Mouse (Mus musculus) kidney, postnatal 0 days (tissue): ENCODE measurements around the gene Grm1. TPM values are rescaled to one million over a fixed set of nuclear protein-coding genes. Genes with fewer than 3 reads are reported as not detected.

Source experiments
- ATAC-seq: fragments of 200-750 bp; cut with Nextera tagmentation; replicated peaks from 2 replicates; pipeline ENCODE4 v1.8.0; 2017; ENCODE audit warnings: low read depth, moderate number of reproducible peaks, moderate TSS enrichment, moderate library complexity; ENCODE audit not compliant: low FRiP score
- DNase-seq: peaks from one replicate; pipeline ENCODE4 v3.0.0-alpha.2; 2016; ENCODE audit warnings: low spot score
- H3K27ac ChIP-seq: fragments of 300-500 bp; sonication (generic); 2 replicates; pipeline ENCODE4 v1.5.1; 2014; ENCODE audit warnings: mild to moderate bottlenecking
- H3K27me3 ChIP-seq: fragments of 300-500 bp; sonication (generic); 2 replicates; pipeline ENCODE4 v1.6.1; 2014; ENCODE audit warnings: low read length, mixed read lengths; ENCODE audit not compliant: insufficient read depth
- H3K36me3 ChIP-seq: fragments of 300-500 bp; sonication (generic); 2 replicates; pipeline ENCODE4 v1.6.1; 2014; ENCODE audit warnings: low read length, mixed read lengths; ENCODE audit not compliant: insufficient read depth
- H3K4me1 ChIP-seq: fragments of 300-500 bp; sonication (generic); replicated peaks from 2 replicates; pipeline ENCODE4 v1.6.1; 2014; ENCODE audit warnings: antibody characterized with exemption, low read length, mixed read lengths; ENCODE audit not compliant: insufficient read depth
- H3K4me2 ChIP-seq: fragments of 300-500 bp; sonication (generic); 2 replicates; pipeline ENCODE4 v1.6.1; 2014; ENCODE audit warnings: mild to moderate bottlenecking, low read length, moderate library complexity, mixed read lengths
- H3K4me3 ChIP-seq: fragments of 300-500 bp; sonication (generic); replicated peaks from 2 replicates; pipeline ENCODE4 v1.5.1; 2014; ENCODE audit warnings: low read depth, low read length
- H3K9ac ChIP-seq: fragments of 300-500 bp; sonication (generic); 2 replicates; pipeline ENCODE4 v1.6.1; 2014; ENCODE audit warnings: low read depth, low read length
- H3K9me3 ChIP-seq: fragments of 300-500 bp; sonication (generic); replicated peaks from 2 replicates; pipeline ENCODE4 v1.6.1; 2016; ENCODE audit warnings: low read length, inconsistent platforms, mixed read lengths
- CTCF ChIP-seq: IDR thresholded peaks from 2 replicates; pipeline ENCODE4 v1.5.1; 2016; ENCODE audit warnings: antibody characterized with exemption, low read depth, mild to moderate bottlenecking, moderate library complexity
- WGBS: fragments of 180-500 bp; shearing (Covaris S2); extraction: QIAGEN DNeasy Blood & Tissue Kit; methylation state at CpG from one replicate; pipeline ENCODE4 v1.1.7; 2014; 5-methylcytosine and 5-hydroxymethylcytosine counted together
- polyA plus RNA-seq: library from polyadenylated mRNA; unstranded; fragments of >200 nt; fragmentation: Nextera tagmentation; extraction: Ambion mirVana; gene quantifications from 2 replicates; pipeline ENCODE4 v1.2.1, GENCODE M21; 2015

Grm1 gene
- polyA plus RNA-seq, 1 experiment from 2014 or later = not detected

GRCm38 (mm10) chr10:10847376-10848286 is 234.5 kb downstream of the Grm1 start:
- Histone ChIP-seq H3K4me1 (no peaks in the 10 kb centered on the region), H3K27ac (no peak overlapping the region), H3K9ac (no peak overlapping the region), H3K9me3 (no peaks in the 10 kb centered on the region), H3K36me3 (no peaks in the 10 kb centered on the region), H3K4me2 (no peak overlapping the region), H3K4me3 (no peak overlapping the region), H3K27me3 (no peaks in the 10 kb centered on the region)
- no peak for TF ChIP-seq CTCF
- no peak for ATAC-seq
- WGBS = 80% methylated on average over 7 of the region's 7 CpGs
- DNase-seq = no peak

GRCm38 (mm10) chr10:10845059-10845685 is 237.0 kb downstream of the Grm1 start:
- H3K9ac ChIP-seq = no peak overlapping the region
- TF ChIP-seq CTCF = no peak
- ATAC-seq (no peak), DNase-seq (peak; percentile 28)
- H3K4me3 ChIP-seq = no peak overlapping the region
- H3K4me1 ChIP-seq = no peaks in the 10 kb centered on the region
- no peak overlapping the region for H3K4me2 ChIP-seq
- H3K27me3 ChIP-seq = no peaks in the 10 kb centered on the region
- H3K27ac ChIP-seq = no peak overlapping the region
- no peaks in the 10 kb centered on the region for H3K36me3 ChIP-seq
- WGBS = 60% methylated on average over 5 of the region's 5 CpGs
- H3K9me3 ChIP-seq = no peaks in the 10 kb centered on the region

- H3K9ac ChIP-seq = no peak overlapping the region
- no peaks in the 10 kb centered on the region for H3K27me3 ChIP-seq
- H3K4me1 ChIP-seq = no peaks in the 10 kb centered on the region
- H3K36me3 ChIP-seq = no peaks in the 10 kb centered on the region
- H3K4me3 ChIP-seq = no peak overlapping the region
- H3K9me3 ChIP-seq = no peaks in the 10 kb centered on the region
- no peak overlapping the region for H3K4me2 ChIP-seq
- H3K27ac ChIP-seq = no peak overlapping the region
- TF ChIP-seq CTCF = no peak
- DNase-seq = no peak
- ATAC-seq = no peak
Measured at GRCm38 (mm10) chr10:10835406-10835805, 246.8 kb downstream of the Grm1 start.

GRCm38 (mm10) chr10:10834828-10835227 is 247.3 kb downstream of the Grm1 start:
- Histone ChIP-seq H3K36me3 (no peaks in the 10 kb centered on the region), H3K9ac (no peak overlapping the region), H3K4me1 (no peaks in the 10 kb centered on the region), H3K27ac (no peak overlapping the region), H3K4me3 (no peak overlapping the region), H3K27me3 (no peaks in the 10 kb centered on the region), H3K9me3 (no peaks in the 10 kb centered on the region), H3K4me2 (no peak overlapping the region)
- DNase-seq (no peak), ATAC-seq (no peak)
- TF ChIP-seq CTCF = no peak
- 86% methylated on average over 3 of the region's 3 CpGs for WGBS

GRCm38 (mm10) chr10:10831141-10831540 is 251.0 kb downstream of the Grm1 start:
- ATAC-seq (no peak), DNase-seq (no peak)
- Histone ChIP-seq H3K27ac (no peak overlapping the region), H3K4me2 (no peak overlapping the region), H3K4me3 (no peak overlapping the region), H3K36me3 (no peaks in the 10 kb centered on the region), H3K9ac (no peak overlapping the region), H3K4me1 (no peaks in the 10 kb centered on the region), H3K27me3 (no peaks in the 10 kb centered on the region), H3K9me3 (no peaks in the 10 kb centered on the region)
- WGBS = 78% methylated on average over 1 of the region's 1 CpGs
- TF ChIP-seq CTCF = no peak

GRCm38 (mm10) chr10:10827308-10827707 is 254.8 kb downstream of the Grm1 start:
- 56% methylated on average over 1 of the region's 1 CpGs for WGBS
- ATAC-seq (no peak), DNase-seq (no peak)
- Histone ChIP-seq H3K27ac (no peak overlapping the region), H3K9ac (no peak overlapping the region), H3K36me3 (no peaks in the 10 kb centered on the region), H3K9me3 (no peaks in the 10 kb centered on the region), H3K4me1 (no peaks in the 10 kb centered on the region), H3K27me3 (no peaks in the 10 kb centered on the region), H3K4me3 (no peak overlapping the region), H3K4me2 (no peak overlapping the region)
- TF ChIP-seq CTCF = no peak
